Mouse (Mus musculus) central nervous system, embryonic 18 days (tissue): ENCODE results near the gene Mtrr. TPM values are rescaled to one million over a fixed set of nuclear protein-coding genes. Genes with fewer than 3 reads are reported as not detected.

ENCODE experiments used
- polyA plus RNA-seq: library from polyadenylated mRNA; depleted of rRNA; stranded (reverse); fragments of >200 nt; gene quantifications from 2 replicates; pipeline ENCODE4 v1.2.3, GENCODE M21; 2012; rRNA removed

Gene Mtrr
- polyA plus RNA-seq = 12.3 and 14.2 TPM in 2 replicates

GRCm38 (mm10) chr13:68581747-68582516 lies at the start of gene Mtrr, which contains the start of gene Fastkd3:
Gene Mtrr (minus strand): TSS chr13:68582149.
Gene Fastkd3 (plus strand): TSS chr13:68582234.

GRCm38 (mm10) chr13:68597199-68597598 lies 15.2 kb upstream of the Mtrr start, which contains the start of gene 1700001L19Rik:
Gene 1700001L19Rik (plus strand): TSS chr13:68597421.

Other genes starting within 250 kb of the Mtrr start
- gene Fastkd3, start 85 bp upstream of the Mtrr start, polyA plus RNA-seq = 20.7 and 23.0 TPM in 2 replicates
- gene 1700001L19Rik, start 15.3 kb upstream of the Mtrr start, polyA plus RNA-seq = 14.5 and 15.7 TPM in 2 replicates